Mouse (Mus musculus) midbrain, embryonic 16.5 days (tissue): ENCODE measurements around the gene Trpm2. TPM values are rescaled to one million over a fixed set of nuclear protein-coding genes. Genes with fewer than 3 reads are reported as not detected.
"Not testable (repeated sequence)": the region's sequence is repeated elsewhere in the genome, so short reads cannot be mapped to it uniquely, and the experiment has no call there.

ENCODE experiments used
- ATAC-seq: fragments of 200-750 bp; cut with Nextera tagmentation; 2 replicates; pipeline ENCODE4 v1.8.0; 2017; ENCODE audit warnings: moderate TSS enrichment
- H3K27ac ChIP-seq: fragments of 300-500 bp; sonication (generic); 2 replicates; pipeline ENCODE4 v1.5.1; 2014; ENCODE audit warnings: mild to moderate bottlenecking, low read length, mixed read lengths
- H3K27me3 ChIP-seq: fragments of 300-500 bp; sonication (generic); 2 replicates; pipeline ENCODE4 v1.6.1; 2014; ENCODE audit warnings: low read depth, low read length, mixed read lengths; ENCODE audit not compliant: control insufficient read depth, insufficient read depth
- H3K36me3 ChIP-seq: fragments of 300-500 bp; sonication (generic); 2 replicates; pipeline ENCODE4 v1.6.1; 2014; ENCODE audit warnings: mild to moderate bottlenecking, low read length, moderate library complexity, mixed read lengths; ENCODE audit not compliant: control insufficient read depth, insufficient read depth
- H3K4me1 ChIP-seq: fragments of 300-500 bp; sonication (generic); 2 replicates; pipeline ENCODE4 v1.6.1; 2014; ENCODE audit warnings: mild to moderate bottlenecking, low read length, mixed read lengths; ENCODE audit not compliant: control insufficient read depth, insufficient read depth
- H3K4me2 ChIP-seq: fragments of 300-500 bp; sonication (generic); 2 replicates; pipeline ENCODE4 v1.6.1; 2014; ENCODE audit warnings: mild to moderate bottlenecking, low read length, mixed read lengths
- H3K4me3 ChIP-seq: fragments of 300-500 bp; sonication (generic); 2 replicates; pipeline ENCODE4 v1.5.1; 2014; ENCODE audit warnings: low read depth, mild to moderate bottlenecking, low read length, moderate library complexity, mixed read lengths
- H3K9ac ChIP-seq: fragments of 300-500 bp; sonication (generic); 2 replicates; pipeline ENCODE4 v1.6.1; 2014; ENCODE audit warnings: low read depth, low read length, mixed read lengths
- H3K9me3 ChIP-seq: fragments of 300-500 bp; sonication (generic); replicated peaks from 2 replicates; pipeline ENCODE4 v1.6.1; 2014; ENCODE audit warnings: mild to moderate bottlenecking, low read length, mixed read lengths; ENCODE audit not compliant: control insufficient read depth, poor library complexity, severe bottlenecking
- WGBS: fragments of 180-500 bp; shearing (Covaris S2); extraction: QIAGEN DNeasy Blood & Tissue Kit; methylation state at CpG from one replicate; pipeline ENCODE4 v1.1.7; 2014; 5-methylcytosine and 5-hydroxymethylcytosine counted together
- polyA plus RNA-seq: library from polyadenylated mRNA; unstranded; fragments of >200 nt; fragmentation: Nextera tagmentation; extraction: Ambion mirVana; gene quantifications from 2 replicates; pipeline ENCODE4 v1.2.1, GENCODE M21; 2015

Gene Trpm2
- 6.3 and 6.4 TPM in 2 replicates for polyA plus RNA-seq

- Histone ChIP-seq H3K9ac (peak within 1 kb of the TSS; percentile 74), H3K36me3 (no peaks in the 10 kb centered on the region), H3K4me3 (peak within 1 kb of the TSS; percentile 48), H3K4me2 (peak within 1 kb of the TSS; percentile 93), H3K4me1 (peaks cover 7% of the 10 kb centered on the region), H3K9me3 (no peaks in the 10 kb centered on the region), H3K27me3 (peaks cover 4% of the 10 kb centered on the region; the same call in 1 of the 2 replicates), H3K27ac (no peak within 1 kb of the TSS)
- WGBS = 89% methylated on average over 6 of the region's 6 CpGs
- ATAC-seq = no peak
Observed at GRCm38 (mm10) chr10:77970481-77970880, at the start of gene Trpm2. Trpm2 (minus strand) TSS chr10:77970563.

GRCm38 (mm10) chr10:78019984-78020383, 49.6 kb upstream of the Trpm2 start:
- H3K4me3 ChIP-seq, H3K4me1 ChIP-seq, ATAC-seq, H3K27ac ChIP-seq, H3K9ac ChIP-seq, H3K27me3 ChIP-seq, H3K36me3 ChIP-seq, H3K4me2 ChIP-seq, H3K9me3 ChIP-seq: not testable (repeated sequence)
- 98% methylated on average over 6 of the region's 11 CpGs for WGBS

- Histone ChIP-seq H3K9me3 (no peaks in the 10 kb centered on the region), H3K4me2 (peak overlapping the region; percentile 73), H3K4me1 (peaks cover 2% of the 10 kb centered on the region; the same call in 1 of the 2 replicates), H3K27me3 (no peaks in the 10 kb centered on the region), H3K36me3 (no peaks in the 10 kb centered on the region), H3K4me3 (no peak overlapping the region), H3K27ac (no peak overlapping the region), H3K9ac (no peak overlapping the region)
- peak; percentile 58; the same call in 1 of the 2 replicates for ATAC-seq
- WGBS = 81% methylated on average over 4 of the region's 4 CpGs
Observed at GRCm38 (mm10) chr10:78019291-78019690, 48.9 kb upstream of the Trpm2 start.

- Histone ChIP-seq H3K36me3 (no peaks in the 10 kb centered on the region), H3K27me3 (no peaks in the 10 kb centered on the region), H3K9me3 (no peaks in the 10 kb centered on the region), H3K4me3 (peak overlapping the region; percentile 36), H3K27ac (no peak overlapping the region), H3K4me1 (peaks cover 2% of the 10 kb centered on the region; the same call in 1 of the 2 replicates), H3K9ac (0 out of 2 replicates have a peak overlapping the region, but pooled peaks have one; percentile 48), H3K4me2 (peak overlapping the region; percentile 73)
- peak; percentile 91 for ATAC-seq
- 24% methylated on average over 19 of the region's 19 CpGs for whole genome bisulfite sequencing
Observed at GRCm38 (mm10) chr10:78018797-78019203, 48.4 kb upstream of the Trpm2 start.

- Histone ChIP-seq H3K4me1 (peaks cover 2% of the 10 kb centered on the region; the same call in 1 of the 2 replicates), H3K36me3 (no peaks in the 10 kb centered on the region), H3K4me3 (no peak overlapping the region), H3K27me3 (no peaks in the 10 kb centered on the region), H3K9ac (no peak overlapping the region), H3K4me2 (no peak overlapping the region), H3K27ac (no peak overlapping the region), H3K9me3 (no peaks in the 10 kb centered on the region)
- no peak for ATAC-seq
- 48% methylated on average over 5 of the region's 5 CpGs for WGBS
Observed at GRCm38 (mm10) chr10:78016366-78016765, 46.0 kb upstream of the Trpm2 start.

- no peaks in the 10 kb centered on the region for H3K27me3 ChIP-seq
- WGBS = 97% methylated on average over 1 of the region's 1 CpGs
- no peaks in the 10 kb centered on the region for H3K9me3 ChIP-seq
- ATAC-seq = no peak
- no peak overlapping the region for H3K4me3 ChIP-seq
- H3K9ac ChIP-seq = no peak overlapping the region
- no peaks in the 10 kb centered on the region for H3K36me3 ChIP-seq
- H3K4me1 ChIP-seq = peaks cover 2% of the 10 kb centered on the region; the same call in 1 of the 2 replicates
- H3K4me2 ChIP-seq = no peak overlapping the region
- H3K27ac ChIP-seq = no peak overlapping the region
Observed at GRCm38 (mm10) chr10:78015489-78015888, 45.1 kb upstream of the Trpm2 start.

- H3K4me1 ChIP-seq = peaks cover 10% of the 10 kb centered on the region
- no peak overlapping the region for H3K4me2 ChIP-seq
- no peaks in the 10 kb centered on the region for H3K9me3 ChIP-seq
- no peak overlapping the region for H3K9ac ChIP-seq
- no peak overlapping the region for H3K4me3 ChIP-seq
- no peak for ATAC-seq
- H3K27me3 ChIP-seq = no peaks in the 10 kb centered on the region
- 92% methylated on average over 18 of the region's 18 CpGs for WGBS
- H3K27ac ChIP-seq = no peak overlapping the region
- H3K36me3 ChIP-seq = no peaks in the 10 kb centered on the region
Observed at GRCm38 (mm10) chr10:78012661-78013495, 42.5 kb upstream of the Trpm2 start.

GRCm38 (mm10) chr10:78011116-78011515, 40.8 kb upstream of the Trpm2 start:
- H3K4me1 ChIP-seq = peaks cover 21% of the 10 kb centered on the region
- H3K27ac ChIP-seq, ATAC-seq, H3K27me3 ChIP-seq, H3K4me2 ChIP-seq, H3K4me3 ChIP-seq, H3K9me3 ChIP-seq, H3K36me3 ChIP-seq, H3K9ac ChIP-seq: not testable (repeated sequence)
- WGBS = 96% methylated on average over 5 of the region's 5 CpGs

- Histone ChIP-seq H3K9ac (no peak overlapping the region), H3K4me1 (peaks cover 21% of the 10 kb centered on the region), H3K27ac (no peak overlapping the region), H3K36me3 (no peaks in the 10 kb centered on the region), H3K27me3 (no peaks in the 10 kb centered on the region), H3K4me3 (no peak overlapping the region), H3K4me2 (peak overlapping the region; percentile 21), H3K9me3 (no peaks in the 10 kb centered on the region)
- WGBS = 15% methylated on average over 10 of the region's 10 CpGs
- no peak for ATAC-seq
Observed at GRCm38 (mm10) chr10:78010335-78010734, 40.0 kb upstream of the Trpm2 start.
